Mouse (Mus musculus) ES-Bruce4 (cell line): ENCODE results near the gene Pex19.
A peak's percentile ranks its signal among the peaks of the same experiment; 100 is the strongest.

ENCODE experiments used
- CTCF ChIP-seq: IDR thresholded peaks from one replicate; pipeline ENCODE4 v1.8.1; 2011; ENCODE audit warnings: low read depth, low read length
- EP300 ChIP-seq: IDR thresholded peaks from 2 replicates; pipeline ENCODE4 v1.6.1; 2011; ENCODE audit warnings: low read depth, low read length; ENCODE audit not compliant: insufficient read depth
- POLR2A ChIP-seq: IDR thresholded peaks from one replicate; pipeline ENCODE4 v1.8.1; 2011; ENCODE audit warnings: low read length; ENCODE audit not compliant: insufficient read depth

DNA sequence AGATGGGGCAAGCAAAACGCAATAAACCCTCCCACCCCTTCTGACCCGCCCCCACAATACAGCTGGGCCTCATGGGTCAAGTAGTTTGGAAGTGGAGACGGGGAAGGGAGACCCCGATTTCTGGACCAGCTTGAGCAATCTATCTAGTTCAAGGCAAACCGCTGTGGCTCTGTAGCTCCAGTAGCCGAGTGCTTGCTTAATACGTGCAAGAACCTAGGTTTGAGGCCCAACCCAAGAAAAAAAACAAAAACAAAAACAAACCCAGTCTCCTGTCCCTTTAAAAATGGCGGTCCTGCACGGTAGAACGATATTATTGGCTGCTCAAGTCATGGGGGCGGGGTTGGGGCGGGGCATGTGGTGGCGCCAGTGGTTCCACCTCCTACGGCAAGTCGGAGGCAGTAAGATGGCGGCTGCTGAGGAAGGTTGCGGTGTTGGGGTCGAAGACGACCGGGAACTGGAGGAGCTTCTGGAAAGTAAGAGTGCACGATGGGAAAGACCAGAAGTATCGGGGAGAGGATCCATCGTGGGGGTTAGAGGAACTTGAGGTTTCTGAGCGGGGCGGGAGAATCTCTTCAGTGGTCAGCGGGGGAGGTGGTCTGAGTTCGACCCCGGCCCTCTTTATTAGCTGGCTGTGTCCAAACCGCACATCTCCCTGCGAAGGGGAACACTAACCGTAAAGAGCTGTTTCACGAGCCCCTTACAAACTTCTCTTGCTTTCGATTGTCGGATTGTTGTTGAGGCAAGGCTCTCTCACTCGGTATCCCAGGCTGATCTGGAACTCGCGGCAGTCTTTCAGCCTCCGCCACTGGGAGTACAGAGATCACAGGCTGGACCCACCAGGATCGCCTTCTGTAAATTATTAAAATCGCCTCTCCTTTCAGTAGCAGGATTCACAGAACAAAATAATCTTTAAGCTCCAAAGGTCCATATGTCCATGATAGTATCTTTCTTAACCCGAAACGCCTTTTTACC, at the start of gene Pex19:
- peak; percentile 43 for TF ChIP-seq POLR2A
- TF ChIP-seq CTCF, result no peak
- TF ChIP-seq EP300, result no peak
